Mouse (Mus musculus): ENCODE results near the gene Igfbp4.
A peak's percentile ranks its signal among the peaks of the same experiment; 100 is the strongest.

Gene Igfbp4

GRCm38 (mm10) chr11:99041841-99042780 is 1.1 kb downstream of the Igfbp4 start:
- DNase-seq (ENCODE audit: low spot score in 2 of 2), result no peak

GRCm38 (mm10) chr11:99042834-99043431 is 1.9 kb downstream of the Igfbp4 start:
- DNase-seq (ENCODE audit: low spot score in 2 of 2), result no peak

GRCm38 (mm10) chr11:99043632-99044031 is 2.6 kb downstream of the Igfbp4 start:
- DNase-seq (ENCODE audit: low spot score in 2 of 2), result no peak

GRCm38 (mm10) chr11:99044306-99044705 is 3.3 kb downstream of the Igfbp4 start:
- DNase-seq (ENCODE audit: low spot score in 2 of 2), result no peak

- DNase-seq (ENCODE audit: low spot score in 2 of 2), result no peak
These were observed 4.3 kb downstream of the Igfbp4 start for GRCm38 (mm10) chr11:99045159-99045889.

- peak; percentile 74 to 76 for DNase-seq (ENCODE audit: low spot score in 2 of 2)
These were observed 6.1 kb downstream of the Igfbp4 start for GRCm38 (mm10) chr11:99047120-99047519.

GRCm38 (mm10) chr11:99047643-99048042 is 6.6 kb downstream of the Igfbp4 start:
- no peak for DNase-seq (ENCODE audit: low spot score in 2 of 2)

GRCm38 (mm10) chr11:99055143-99055542 is 14.1 kb downstream of the Igfbp4 start:
- DNase-seq (ENCODE audit: low spot score in 2 of 2), result no peak

GRCm38 (mm10) chr11:99055571-99056452 is 14.8 kb downstream of the Igfbp4 start:
- DNase-seq (ENCODE audit: low spot score in 2 of 2), result peak in 1 of 2 experiments; percentile 43

DNA sequence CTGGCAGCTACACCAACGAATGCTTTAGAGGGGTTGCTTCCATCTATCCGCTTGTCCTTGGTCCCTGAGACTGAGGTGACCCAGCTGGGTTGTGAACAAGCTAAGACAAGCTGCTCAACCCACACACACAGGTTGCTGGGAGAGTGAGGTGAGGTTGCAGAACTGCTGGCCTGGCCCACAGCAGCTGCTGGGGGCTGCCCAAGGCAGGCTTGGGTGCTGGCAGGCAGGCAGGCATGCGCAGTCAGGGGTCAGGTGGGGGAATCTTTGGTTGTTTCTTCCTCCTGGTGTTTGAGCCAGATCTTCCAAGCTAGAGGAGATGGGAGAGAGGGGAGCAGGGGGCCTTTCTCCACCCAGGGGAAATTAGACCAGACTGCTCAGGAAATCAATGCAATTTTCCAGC is 19.4 kb downstream of the Igfbp4 start:
- DNase-seq (ENCODE audit: low spot score in 2 of 2), result no peak

GRCm38 (mm10) chr11:99062661-99063060 is 21.6 kb downstream of the Igfbp4 start:
- no peak for DNase-seq (ENCODE audit: low spot score in 2 of 2)

DNA sequence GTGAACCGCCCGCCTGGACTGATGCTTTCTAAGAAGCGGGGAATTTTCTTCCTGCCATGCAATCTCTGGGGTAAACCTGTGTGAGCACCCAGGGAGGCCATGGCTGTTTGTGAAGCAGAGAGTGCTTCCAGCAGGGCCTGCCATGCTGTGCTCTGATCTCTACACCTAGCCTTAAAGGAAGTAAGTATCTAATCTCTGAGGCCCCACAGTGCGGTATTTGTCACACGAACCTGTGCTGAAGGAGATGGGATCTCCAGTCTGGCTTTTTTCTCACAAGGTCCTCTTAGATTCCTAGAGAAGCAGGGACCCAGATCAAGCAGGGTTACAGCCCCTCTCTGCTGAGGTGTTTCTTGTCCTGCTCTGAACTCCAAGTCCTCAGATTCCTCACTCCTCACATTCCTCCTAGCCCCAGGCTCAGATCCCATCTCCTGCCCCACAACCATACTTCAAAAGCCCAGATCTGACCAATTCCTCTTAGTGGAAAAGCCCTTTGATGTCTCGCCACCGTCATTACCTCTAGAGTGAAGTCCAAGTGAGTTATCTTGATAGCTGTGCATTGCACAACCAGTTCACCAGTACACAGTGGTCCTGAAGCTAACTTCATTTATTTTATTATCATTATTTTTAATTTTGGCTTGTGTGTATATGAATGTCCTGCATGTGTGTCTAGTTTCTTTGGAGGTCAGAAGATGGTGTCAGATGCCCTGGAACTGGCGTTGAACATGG is 22.5 kb downstream of the Igfbp4 start:
- no peak for DNase-seq (ENCODE audit: low spot score in 2 of 2)

DNA sequence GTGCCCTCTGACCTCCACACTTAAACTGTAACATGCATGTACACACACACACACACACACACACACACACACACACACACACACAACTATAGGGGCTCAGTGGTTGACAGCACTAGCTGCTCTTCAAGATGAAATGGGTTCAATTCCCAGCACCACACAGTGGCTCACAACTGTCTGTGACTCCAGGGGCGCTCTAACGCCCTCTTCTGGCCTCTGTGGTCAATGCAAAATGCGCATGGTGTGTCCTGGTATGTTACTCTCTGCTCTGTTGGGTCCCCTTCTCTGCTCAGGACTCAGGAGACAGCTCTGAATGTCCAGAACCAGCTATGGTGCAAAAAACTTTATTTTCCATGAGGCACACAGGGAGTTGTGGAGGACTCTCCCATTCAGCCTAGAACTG is 24.3 kb downstream of the Igfbp4 start:
- DNase-seq (ENCODE audit: low spot score in 2 of 2), result no peak

DNA sequence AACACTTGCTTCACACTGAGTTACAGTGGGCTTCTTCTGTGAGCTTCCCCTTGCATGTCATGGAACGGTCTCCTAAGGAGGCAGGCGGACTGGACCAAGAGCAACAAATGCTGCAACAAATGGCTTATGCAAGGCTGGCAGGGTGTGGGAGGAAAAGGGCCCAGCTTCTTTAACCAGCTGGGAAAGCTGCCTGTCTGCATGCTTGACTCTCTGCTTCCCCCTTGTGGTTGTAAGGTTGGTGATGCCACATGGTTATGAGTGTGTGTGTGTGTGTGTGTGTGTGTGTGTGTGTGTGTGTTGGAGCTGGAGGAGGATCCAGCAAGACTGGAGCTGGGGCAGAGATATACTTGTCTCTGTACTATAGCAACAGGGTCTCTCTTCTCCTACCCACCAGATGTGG is 24.9 kb downstream of the Igfbp4 start:
- DNase-seq (ENCODE audit: low spot score in 2 of 2), result peak; percentile 77 to 88

DNA sequence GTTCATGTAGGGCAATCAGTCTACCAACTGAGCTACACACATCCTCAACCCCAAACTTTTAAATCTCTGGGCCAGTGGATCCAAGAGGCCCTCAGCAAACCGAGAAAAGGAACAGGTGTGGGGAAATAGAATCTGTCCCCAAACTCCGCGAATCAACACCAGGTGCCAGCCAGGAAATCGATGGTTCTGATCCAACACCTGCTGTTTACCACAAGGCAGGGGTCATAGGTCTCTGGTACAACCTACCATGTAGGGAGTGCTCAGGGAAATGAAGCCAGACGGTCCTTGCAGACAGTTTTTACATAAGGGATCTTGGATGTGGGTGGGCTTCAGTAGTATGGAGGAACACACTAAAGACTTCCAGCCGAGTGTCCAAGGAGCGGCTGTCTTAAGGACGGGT is 26.5 kb downstream of the Igfbp4 start:
- DNase-seq (ENCODE audit: low spot score in 2 of 2), result no peak

DNA sequence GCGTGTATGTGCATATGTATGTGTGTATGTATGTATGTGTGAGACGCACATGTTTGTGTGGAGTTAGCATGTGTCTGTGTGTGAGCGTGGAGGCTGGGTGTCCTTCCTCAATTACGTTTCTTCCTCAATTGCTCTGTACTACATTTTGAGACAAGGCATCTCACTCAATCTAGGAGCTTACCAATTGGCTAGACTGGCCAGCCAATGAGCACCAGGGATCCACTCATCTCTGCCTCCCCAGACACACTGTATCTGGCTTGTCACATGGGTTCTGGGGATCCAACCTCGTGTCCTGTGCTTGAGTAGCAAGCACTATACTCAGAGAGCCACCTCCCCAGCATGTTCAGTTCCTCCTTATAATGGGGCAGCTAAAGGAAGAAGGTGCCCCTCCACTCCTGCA is 27.4 kb downstream of the Igfbp4 start:
- DNase-seq (ENCODE audit: low spot score in 2 of 2), result no peak

DNA sequence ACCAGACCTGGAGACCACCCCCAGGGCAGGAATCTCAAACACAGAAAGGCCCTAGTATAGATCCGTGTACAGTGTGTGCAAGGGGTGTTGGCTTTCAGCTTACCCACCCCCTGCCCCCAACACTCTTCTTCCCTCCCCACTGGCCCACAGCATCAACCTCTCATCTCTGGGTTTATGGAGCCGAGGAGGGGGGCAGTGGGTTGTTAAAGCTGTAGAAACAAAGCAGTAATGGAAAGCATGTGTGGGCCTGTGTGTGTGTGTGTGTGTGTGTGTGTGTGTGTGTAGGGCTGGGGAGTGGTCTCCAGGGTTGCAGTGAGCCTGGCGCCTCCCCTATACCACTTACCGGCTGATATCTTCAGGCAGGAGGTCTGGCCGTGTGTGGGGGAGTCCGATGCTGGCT is 30.8 kb downstream of the Igfbp4 start:
- DNase-seq (ENCODE audit: low spot score in 2 of 2), result no peak

DNA sequence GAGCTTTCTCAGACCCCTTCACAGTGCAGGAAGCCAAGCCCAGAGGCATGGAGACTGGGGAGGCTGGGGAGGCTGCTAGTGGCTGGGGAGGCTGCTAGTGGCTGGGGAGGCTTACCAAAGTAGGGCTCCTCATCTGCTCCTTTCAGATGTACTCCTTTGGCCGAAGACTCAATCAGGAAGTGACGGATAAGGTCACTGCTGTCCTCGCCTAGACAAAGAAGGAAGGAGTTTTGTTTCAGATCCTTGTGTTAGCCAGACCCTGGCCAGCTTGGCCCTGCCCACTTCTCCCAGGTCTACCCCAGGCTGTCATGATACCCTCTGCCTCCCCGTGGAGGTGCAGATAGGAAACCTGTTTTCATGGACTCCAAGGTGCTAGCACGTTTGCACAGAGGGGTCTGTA is 32.7 kb downstream of the Igfbp4 start:
- no peak for DNase-seq (ENCODE audit: low spot score in 2 of 2)

GRCm38 (mm10) chr11:99076744-99077319 is 35.8 kb downstream of the Igfbp4 start:
- DNase-seq (ENCODE audit: low spot score in 2 of 2), result no peak

DNA sequence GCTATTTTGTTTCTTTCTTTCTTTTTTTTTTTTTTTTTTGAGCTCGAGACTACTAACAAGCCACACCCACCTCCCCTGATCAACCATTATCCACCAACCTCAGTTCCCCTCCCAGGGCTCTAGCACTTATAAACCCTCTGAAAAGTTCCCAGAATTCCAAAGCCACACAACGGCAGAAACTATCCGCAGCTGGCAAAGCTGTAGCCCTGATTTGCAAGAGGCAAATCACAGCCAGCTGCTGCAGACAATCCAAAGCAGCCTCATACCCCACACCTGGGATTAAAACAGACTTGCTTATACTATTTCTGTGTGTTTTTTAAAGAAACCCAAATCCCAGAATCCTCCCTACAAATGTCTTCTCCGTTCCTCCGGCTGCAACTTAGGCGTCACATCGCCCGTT is 36.8 kb downstream of the Igfbp4 start:
- no peak for DNase-seq (ENCODE audit: low spot score in 2 of 2)
